Mouse (Mus musculus): ENCODE measurements at regions not wholly inside any gene's neighbourhood (a gene's known extent, or its start where the extent isn't known, plus 50 kb on each side); places are given as distances from the start of the nearest gene placed in this dataset.

- no peaks in the 10 kb centered on the region for H3K36me3 ChIP-seq
- no peak overlapping the region for H3K27ac ChIP-seq
- no peak overlapping the region for H3K9ac ChIP-seq
- no peak for ATAC-seq (ENCODE audit: low FRiP score, low read depth)
- no peak overlapping the region for H3K4me2 ChIP-seq (replicated peaks)
- no peaks in the 10 kb centered on the region for H3K27me3 ChIP-seq
- H3K9me3 ChIP-seq: peaks cover 54% of the 10 kb centered on the region
- H3K4me1 ChIP-seq: no peaks in the 10 kb centered on the region
- H3K4me3 ChIP-seq: no peak overlapping the region
Measured at GRCm38 (mm10) chr7:33795016-33795415, 51.4 kb downstream of the Scgb1b24 start.
